Mouse (Mus musculus) spleen, adult 2 months (tissue): ENCODE measurements around the gene Dnajc15. TPM values are rescaled to one million over a fixed set of nuclear protein-coding genes. Genes with fewer than 3 reads are reported as not detected.

Experiments used
- DNase-seq, 2 experiments: peaks; one replicate each; pipeline versions ENCODE4 v3.0.0 to v3.0.0-alpha.2; 2012 to 2021; ENCODE audit warnings: low spot score in 2 of 2, low read depth in 1 of 2
- H3K27ac ChIP-seq: fragments of 200-500 bp; 2 replicates; pipeline ENCODE4 v1.5.1; 2012; ENCODE audit warnings: low read length, inconsistent platforms; ENCODE audit not compliant: insufficient read depth
- H3K27me3 ChIP-seq: fragments of 200-500 bp; 2 replicates; pipeline ENCODE4 v1.6.1; 2012; ENCODE audit warnings: mild to moderate bottlenecking, moderate library complexity, low read length, inconsistent platforms; ENCODE audit not compliant: control insufficient read depth, insufficient read depth
- H3K36me3 ChIP-seq: fragments of 200-500 bp; 2 replicates; pipeline ENCODE4 v1.6.1; 2012; ENCODE audit warnings: mild to moderate bottlenecking, low read length, inconsistent platforms; ENCODE audit not compliant: control insufficient read depth, insufficient read depth
- H3K4me1 ChIP-seq: fragments of 200-500 bp; 2 replicates; pipeline ENCODE4 v1.6.1; 2011; ENCODE audit warnings: inconsistent platforms; ENCODE audit not compliant: control insufficient read depth, insufficient read depth, insufficient read length
- H3K4me3 ChIP-seq: fragments of 200-500 bp; 2 replicates; pipeline ENCODE4 v1.5.1; 2011; ENCODE audit warnings: mild to moderate bottlenecking, inconsistent platforms; ENCODE audit not compliant: insufficient read depth, insufficient read length; ENCODE audit errors: extremely low read depth
- CTCF ChIP-seq: fragments of 200-500 bp; IDR thresholded peaks from 2 replicates; pipeline ENCODE4 v1.5.1; 2011; ENCODE audit warnings: mild to moderate bottlenecking, inconsistent platforms; ENCODE audit not compliant: insufficient read depth, insufficient read length, insufficient replicate concordance; ENCODE audit errors: extremely low read depth
- POLR2A ChIP-seq: fragments of 200-500 bp; IDR thresholded peaks from 2 replicates; pipeline ENCODE4 v1.6.1; 2011; ENCODE audit warnings: low read depth, low read length, inconsistent platforms
- WGBS: fragments of 180-500 bp; shearing (Covaris S2); methylation state at CpG from one replicate; pipeline ENCODE4 v1.1.7; 2018; 5-methylcytosine and 5-hydroxymethylcytosine counted together
- polyA plus RNA-seq: library from polyadenylated mRNA; depleted of rRNA; stranded (reverse); fragments of >200 nt; gene quantifications from 2 replicates; pipeline ENCODE4 v1.2.3, GENCODE M21; 2012

Dnajc15 gene
- polyA plus RNA-seq, 1 experiment: 4.0 TPM

DNA sequence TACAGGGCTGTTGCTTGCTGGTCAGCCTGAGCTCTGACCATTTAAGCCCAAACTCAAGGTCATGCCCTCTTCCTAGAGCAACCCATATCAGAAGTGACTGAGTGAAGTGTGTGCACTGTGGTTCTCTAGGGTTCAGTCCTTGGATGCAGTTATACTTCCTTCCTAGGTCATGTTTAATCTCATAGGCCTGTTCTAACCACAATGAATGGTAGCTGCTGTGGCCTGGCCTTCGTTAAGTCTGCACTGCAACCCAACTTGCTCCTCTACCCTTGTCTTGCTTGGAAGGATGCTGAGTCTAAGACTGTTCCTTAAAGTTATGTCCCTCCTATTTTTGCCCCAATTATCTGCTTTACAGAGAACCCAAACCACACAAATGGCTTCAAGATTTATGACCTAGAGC, 29.4 kb downstream of the Dnajc15 start:
- no peak for DNase-seq
- TF ChIP-seq CTCF (no peak), POLR2A (no peak)
- Histone ChIP-seq H3K4me3 (no peak overlapping the region), H3K27me3 (no peaks in the 10 kb centered on the region), H3K4me1 (peaks cover 8% of the 10 kb centered on the region), H3K27ac (no peak overlapping the region), H3K36me3 (peaks cover 3% of the 10 kb centered on the region)
- WGBS: 17% methylated on average over 1 of the region's 1 CpGs

DNA sequence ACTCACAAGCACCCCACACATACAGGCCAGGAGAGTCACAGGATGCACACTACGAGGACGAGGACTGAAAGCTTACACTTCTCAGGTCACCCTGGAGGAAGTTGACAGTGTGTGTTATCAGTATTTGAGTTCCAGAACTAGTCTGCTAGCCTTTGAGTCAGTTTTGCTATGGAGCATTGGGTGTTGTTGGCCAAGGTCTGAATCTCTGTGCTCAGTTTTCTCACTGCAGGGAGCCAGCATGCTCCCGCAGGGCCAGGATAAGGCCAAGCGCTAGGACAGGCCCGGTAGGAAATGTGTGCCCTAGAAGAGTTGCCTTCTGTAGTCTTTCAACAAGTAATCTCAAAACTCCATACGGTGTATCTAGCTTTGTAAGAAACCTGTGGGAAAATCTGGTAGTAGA, 34.4 kb downstream of the Dnajc15 start:
- Histone ChIP-seq H3K4me1 (peaks cover 6% of the 10 kb centered on the region), H3K27me3 (no peaks in the 10 kb centered on the region), H3K27ac (no peak overlapping the region), H3K36me3 (peaks cover 1% of the 10 kb centered on the region), H3K4me3 (no peak overlapping the region)
- WGBS: 88% methylated on average over 6 of the region's 6 CpGs
- DNase-seq: no peak
- no peak for TF ChIP-seq CTCF
- no peak for TF ChIP-seq POLR2A

GRCm38 (mm10) chr14:77840078-77840477, 34.8 kb downstream of the Dnajc15 start:
- no peak for TF ChIP-seq CTCF
- no peak for TF ChIP-seq POLR2A
- Histone ChIP-seq H3K36me3 (peaks cover 1% of the 10 kb centered on the region), H3K27ac (no peak overlapping the region), H3K27me3 (no peaks in the 10 kb centered on the region), H3K4me3 (no peak overlapping the region), H3K4me1 (0 out of 2 replicates have a peak, but pooled peaks cover 2% of the 10 kb centered on the region)
- DNase-seq: no peak
- WGBS: 91% methylated on average over 2 of the region's 2 CpGs

DNA sequence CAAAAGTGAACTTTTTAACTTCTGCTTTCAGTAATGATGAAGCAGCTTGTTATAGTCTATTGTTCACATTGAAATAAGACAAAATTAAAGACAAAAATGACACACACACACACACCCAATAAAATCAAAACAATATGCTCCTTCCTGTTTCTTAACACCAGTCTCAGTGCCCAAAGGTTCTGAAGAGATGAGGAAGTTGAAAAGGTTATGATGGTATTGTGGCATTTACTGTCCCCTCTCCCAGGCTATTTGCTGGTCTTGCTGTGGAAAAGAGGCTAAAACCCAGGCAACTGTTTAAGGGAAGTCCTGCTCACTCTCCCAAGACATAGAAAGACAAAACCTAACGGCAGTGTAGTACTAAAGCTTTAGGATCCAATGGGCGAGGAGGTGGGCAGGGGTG, 38.1 kb downstream of the Dnajc15 start:
- WGBS: 60% methylated on average over 2 of the region's 2 CpGs
- TF ChIP-seq POLR2A (no peak), CTCF (no peak)
- no peak for DNase-seq
- Histone ChIP-seq H3K27me3 (no peaks in the 10 kb centered on the region), H3K4me3 (no peak overlapping the region), H3K27ac (no peak overlapping the region), H3K4me1 (0 out of 2 replicates have a peak, but pooled peaks cover 2% of the 10 kb centered on the region), H3K36me3 (no peaks in the 10 kb centered on the region; the same call in 1 of the 2 replicates)

DNA sequence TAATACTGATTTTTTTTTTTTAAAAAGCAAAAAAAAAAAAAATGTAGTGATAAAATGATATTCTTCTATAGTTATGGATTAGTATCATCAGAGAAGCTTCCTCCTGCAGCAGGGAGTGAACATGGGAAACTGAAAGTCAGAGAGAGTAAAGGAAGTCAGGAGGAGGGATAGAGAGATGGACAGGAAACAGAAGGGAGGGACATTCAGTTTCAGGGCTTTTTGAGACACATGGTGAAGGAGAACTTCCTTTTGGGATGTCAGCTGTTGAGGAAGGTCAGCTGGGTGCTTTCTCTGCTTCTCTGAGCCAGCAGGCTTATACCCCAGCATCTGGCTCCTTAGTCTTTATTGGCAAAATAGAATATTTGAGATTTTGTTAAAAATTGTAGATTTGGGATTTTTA, 42.6 kb downstream of the Dnajc15 start:
- Histone ChIP-seq H3K4me1 (0 out of 2 replicates have a peak, but pooled peaks cover 2% of the 10 kb centered on the region), H3K27me3 (no peaks in the 10 kb centered on the region), H3K27ac (no peak overlapping the region), H3K4me3 (no peak overlapping the region), H3K36me3 (peaks cover 2% of the 10 kb centered on the region; the same call in 1 of the 2 replicates)
- no peak for DNase-seq
- TF ChIP-seq CTCF: no peak
- no peak for TF ChIP-seq POLR2A

DNA sequence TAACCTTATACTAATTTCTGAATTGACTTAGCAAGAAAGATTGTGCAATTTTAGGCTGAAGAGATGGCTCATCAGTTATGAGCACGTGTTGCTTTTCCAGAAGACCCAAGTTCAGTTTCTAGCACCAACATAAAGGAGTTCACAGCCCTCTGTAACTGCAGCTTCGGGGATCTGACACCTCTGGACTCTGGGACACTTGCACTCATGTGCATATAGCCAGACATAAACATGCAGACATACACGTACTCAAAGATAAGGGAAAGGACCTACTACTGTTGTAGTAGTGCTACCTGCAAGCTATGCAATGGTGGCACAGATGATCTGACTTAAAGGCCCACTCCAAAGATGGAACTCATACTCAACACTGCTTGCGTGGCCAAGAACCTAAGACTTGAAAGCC, 43.0 kb downstream of the Dnajc15 start:
- no peak overlapping the region for H3K4me3 ChIP-seq
- peaks cover 2% of the 10 kb centered on the region; the same call in 1 of the 2 replicates for H3K36me3 ChIP-seq
- WGBS: 90% methylated on average over 4 of the region's 4 CpGs
- no peaks in the 10 kb centered on the region for H3K27me3 ChIP-seq
- DNase-seq: no peak
- TF ChIP-seq POLR2A (no peak), CTCF (no peak)
- 0 out of 2 replicates have a peak, but pooled peaks cover 2% of the 10 kb centered on the region for H3K4me1 ChIP-seq
- no peak overlapping the region for H3K27ac ChIP-seq

- peaks cover 2% of the 10 kb centered on the region; the same call in 1 of the 2 replicates for H3K36me3 ChIP-seq
- no peak for DNase-seq
- no peaks in the 10 kb centered on the region for H3K27me3 ChIP-seq
- WGBS: 89% methylated on average over 4 of the region's 4 CpGs
- no peak overlapping the region for H3K4me3 ChIP-seq
- no peaks in the 10 kb centered on the region for H3K4me1 ChIP-seq
- H3K27ac ChIP-seq: no peak overlapping the region
- no peak for TF ChIP-seq CTCF
- no peak for TF ChIP-seq POLR2A
Measured at GRCm38 (mm10) chr14:77829673-77830072, 45.3 kb downstream of the Dnajc15 start.
